Mouse (Mus musculus): Measurements from ENCODE around the gene Sp3. TPM values are rescaled to one million over a fixed set of nuclear protein-coding genes. Genes with fewer than 3 reads are reported as not detected.
A peak's percentile ranks its signal among the peaks of the same experiment; 100 is the strongest.
"Not testable (repeated sequence)": the region's sequence is repeated elsewhere in the genome, so short reads cannot be mapped to it uniquely, and the experiment has no call there.

The Sp3 gene
- polyA plus RNA-seq, 1 experiment = 8.8 TPM

DNA sequence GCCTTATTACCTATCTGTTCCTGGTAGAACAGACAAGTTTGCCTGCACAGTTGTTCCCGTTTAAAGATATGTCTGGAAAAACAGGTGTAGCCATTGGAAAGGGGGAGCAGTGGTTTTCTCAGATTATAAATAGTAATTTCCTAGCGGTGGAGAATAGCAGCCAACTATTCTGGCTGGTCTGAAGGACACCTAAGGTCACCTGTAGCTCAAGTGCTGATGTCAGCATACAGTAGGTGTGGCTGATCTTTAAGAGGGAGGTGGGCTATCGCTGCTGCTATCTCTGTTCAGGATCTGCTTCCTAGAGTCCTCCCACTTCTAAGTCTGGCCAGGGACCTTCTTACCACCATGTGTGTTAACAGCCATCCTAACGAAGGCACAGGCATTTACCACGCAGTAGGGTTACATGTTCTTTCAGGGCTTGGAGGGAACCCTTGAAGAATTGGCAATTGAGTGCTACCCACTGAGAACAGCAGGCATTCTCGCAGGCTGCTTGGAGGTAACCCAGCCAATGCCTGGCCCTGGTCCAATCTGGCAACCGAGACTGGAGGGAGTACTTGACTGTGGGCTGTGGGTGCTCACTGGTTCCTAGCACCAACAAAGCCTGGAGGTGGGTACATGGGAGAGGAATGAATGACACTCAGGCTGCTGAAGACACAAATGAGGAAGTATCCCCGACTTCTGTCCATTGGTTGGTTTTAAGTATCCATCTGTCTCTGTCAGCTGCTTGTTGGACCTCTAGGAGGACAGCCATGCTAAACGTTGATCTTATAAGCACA lies 39.3 kb upstream of the Sp3 start:
- Histone ChIP-seq H3K36me3 (ENCODE audit: control insufficient read depth, insufficient read depth) (no peaks in the 10 kb centered on the region), H3K79me3 (ENCODE audit: low read depth) (no peaks in the 10 kb centered on the region), H3K27me3 (ENCODE audit: control insufficient read depth, insufficient read depth, insufficient read length) (no peaks in the 10 kb centered on the region), H3K79me2 (ENCODE audit: control insufficient read depth, insufficient read depth) (no peaks in the 10 kb centered on the region), H3K4me3 (ENCODE audit: insufficient read depth, poor library complexity, severe bottlenecking) (no peak overlapping the region), H3ac (ENCODE audit: control insufficient read depth, insufficient read length, low read depth) (no peak overlapping the region)
- no peak for TF ChIP-seq USF1 (IDR thresholded peaks at IDR 0.05; ENCODE audit: low read depth)
- no peak for TF ChIP-seq MYOD1 (IDR thresholded peaks at IDR 0.05; ENCODE audit: control insufficient read depth, insufficient read length, low read depth)

DNA sequence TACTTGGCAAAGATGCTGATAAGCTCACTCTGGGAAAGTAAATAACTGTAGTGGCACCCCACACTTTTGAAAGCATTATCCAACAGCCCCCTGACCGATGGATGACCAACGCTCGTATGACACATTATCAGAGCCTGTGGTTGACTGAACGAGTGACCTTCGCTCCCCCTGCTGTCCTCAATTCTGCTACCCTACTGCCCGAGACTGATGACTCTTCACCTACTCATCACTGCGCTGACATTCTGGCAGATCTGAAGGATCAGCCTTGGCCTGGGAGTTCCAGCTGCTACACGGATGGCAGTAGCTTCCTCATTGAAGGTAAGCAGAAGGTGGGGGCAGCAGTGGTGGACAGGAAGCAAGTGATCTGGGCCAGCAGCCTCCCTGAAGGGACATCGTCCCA lies 33.8 kb upstream of the Sp3 start:
- TF ChIP-seq FOSL1 (IDR thresholded peaks at IDR 0.05; ENCODE audit: insufficient read depth, low read length, poor library complexity, severe bottlenecking) = peak; percentile 92
- TF ChIP-seq MYOD1 (IDR thresholded peaks at IDR 0.05; ENCODE audit: control insufficient read depth, insufficient read length, low read depth) = peak; percentile 56
- peak; percentile 68 for TF ChIP-seq MAX (IDR thresholded peaks at IDR 0.05)
- not testable (repeated sequence) for H3ac ChIP-seq (ENCODE audit: control insufficient read depth, insufficient read length, low read depth); H3K27me3 ChIP-seq (ENCODE audit: control insufficient read depth, insufficient read depth, insufficient read length); H3K79me3 ChIP-seq (ENCODE audit: low read depth); H3K36me3 ChIP-seq (ENCODE audit: control insufficient read depth, insufficient read depth); H3K4me3 ChIP-seq (ENCODE audit: insufficient read depth, poor library complexity, severe bottlenecking); H3K79me2 ChIP-seq (ENCODE audit: control insufficient read depth, insufficient read depth)

DNA sequence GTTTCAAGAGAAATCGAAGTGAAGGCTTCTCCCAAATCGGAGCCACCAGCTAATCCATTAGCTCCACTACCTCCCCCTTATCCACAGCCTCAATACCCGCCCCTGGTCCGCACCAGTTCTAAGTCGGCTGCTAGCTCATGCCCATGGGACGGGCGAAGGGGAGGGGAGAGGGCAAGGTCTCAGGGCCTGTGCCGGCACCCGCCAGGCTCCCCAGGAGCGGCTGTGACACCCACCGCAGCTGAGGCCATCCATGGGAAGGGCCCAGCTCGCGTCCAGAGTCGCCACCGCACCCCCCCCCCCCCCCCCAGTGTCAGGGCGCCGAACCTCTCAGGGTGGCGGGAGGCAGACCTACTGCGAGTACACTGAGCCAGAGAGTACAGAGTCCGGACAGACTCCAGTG lies 32.4 kb upstream of the Sp3 start:
- TF ChIP-seq MAX (IDR thresholded peaks at IDR 0.05) (no peak), MYOG (IDR thresholded peaks at IDR 0.05; ENCODE audit: control insufficient read depth, extremely low read depth, insufficient read length) (no peak), FOSL1 (IDR thresholded peaks at IDR 0.05; ENCODE audit: insufficient read depth, low read length, poor library complexity, severe bottlenecking) (no peak), CTCF (IDR thresholded peaks at IDR 0.05; ENCODE audit: control insufficient read depth, insufficient read depth, insufficient read length) (no peak), USF1 (IDR thresholded peaks at IDR 0.05; ENCODE audit: low read depth) (no peak)
- no peak overlapping the region for H3ac ChIP-seq (ENCODE audit: control insufficient read depth, insufficient read length, low read depth)
- no peaks in the 10 kb centered on the region for H3K36me3 ChIP-seq (ENCODE audit: control insufficient read depth, insufficient read depth)
- no peak overlapping the region for H3K4me3 ChIP-seq (ENCODE audit: insufficient read depth, poor library complexity, severe bottlenecking)
- H3K27me3 ChIP-seq (ENCODE audit: control insufficient read depth, insufficient read depth, insufficient read length) = no peaks in the 10 kb centered on the region
- H3K79me3 ChIP-seq (ENCODE audit: low read depth) = no peaks in the 10 kb centered on the region
- no peaks in the 10 kb centered on the region for H3K79me2 ChIP-seq (ENCODE audit: control insufficient read depth, insufficient read depth)

- Histone ChIP-seq H3K79me2 (ENCODE audit: control insufficient read depth, insufficient read depth) (no peaks in the 10 kb centered on the region), H3ac (ENCODE audit: control insufficient read depth, insufficient read length, low read depth) (no peak overlapping the region), H3K36me3 (ENCODE audit: control insufficient read depth, insufficient read depth) (no peaks in the 10 kb centered on the region), H3K27me3 (ENCODE audit: control insufficient read depth, insufficient read depth, insufficient read length) (no peaks in the 10 kb centered on the region), H3K4me3 (ENCODE audit: insufficient read depth, poor library complexity, severe bottlenecking) (no peak overlapping the region), H3K79me3 (ENCODE audit: low read depth) (no peaks in the 10 kb centered on the region)
- no peak for TF ChIP-seq USF1 (IDR thresholded peaks at IDR 0.05; ENCODE audit: low read depth)
- no peak for TF ChIP-seq MYOG (IDR thresholded peaks at IDR 0.05; ENCODE audit: control insufficient read depth, extremely low read depth, insufficient read length)
- TF ChIP-seq MAX (IDR thresholded peaks at IDR 0.05) = no peak
- TF ChIP-seq CTCF (IDR thresholded peaks at IDR 0.05; ENCODE audit: control insufficient read depth, insufficient read depth, insufficient read length) = no peak
- TF ChIP-seq MYOD1 (IDR thresholded peaks at IDR 0.05; ENCODE audit: control insufficient read depth, insufficient read length, low read depth) = no peak
- no peak for TF ChIP-seq FOSL1 (IDR thresholded peaks at IDR 0.05; ENCODE audit: insufficient read depth, low read length, poor library complexity, severe bottlenecking)
- no peak for TF ChIP-seq CEBPB (IDR thresholded peaks at IDR 0.05; ENCODE audit: low read depth)
Observed at GRCm38 (mm10) chr2:73007472-73007871, 27.2 kb upstream of the Sp3 start.

DNA sequence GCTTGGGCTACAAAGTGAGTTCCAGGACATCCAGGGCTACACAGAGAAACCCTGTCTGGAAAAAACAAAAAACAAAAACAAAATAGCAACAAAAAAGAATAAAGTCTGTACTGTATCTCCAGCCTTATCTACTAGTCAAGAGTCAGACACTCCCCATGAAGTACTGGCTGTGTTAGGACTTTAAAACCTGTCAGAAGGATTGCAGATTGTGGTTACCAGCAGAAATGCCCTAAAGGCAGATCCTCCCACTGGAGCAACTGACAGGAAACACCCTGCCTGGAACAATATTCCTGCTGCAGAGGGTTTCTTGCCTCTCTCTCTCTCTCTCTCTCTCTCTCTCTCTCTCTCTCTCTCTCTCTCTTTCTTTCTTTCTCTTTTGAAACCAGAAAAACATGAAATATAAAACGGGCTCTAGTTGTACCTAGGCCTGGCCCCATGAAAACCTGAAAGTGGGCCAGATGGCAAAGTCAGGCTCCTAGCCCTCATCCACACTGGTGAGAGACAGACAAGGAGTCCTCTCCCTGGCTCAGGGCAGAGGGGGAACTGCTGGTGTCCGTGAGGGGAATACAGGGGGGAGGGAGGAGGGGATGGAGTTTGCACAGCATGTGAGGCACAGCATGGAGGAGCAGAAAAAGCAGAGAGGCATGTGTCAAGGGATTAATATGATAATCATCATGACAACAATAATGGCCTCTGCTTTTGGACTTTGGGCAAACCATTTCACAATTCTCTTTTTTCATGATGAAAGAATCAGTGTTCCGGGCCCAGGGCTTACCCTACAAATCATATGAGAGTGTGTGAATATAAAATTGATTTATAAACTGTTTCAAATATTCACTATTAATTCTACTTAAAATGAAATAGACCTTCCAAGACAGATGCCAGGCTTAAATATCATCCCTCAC lies 25.6 kb upstream of the Sp3 start:
- Histone ChIP-seq H3K79me2 (ENCODE audit: control insufficient read depth, insufficient read depth) (no peaks in the 10 kb centered on the region), H3K4me3 (ENCODE audit: insufficient read depth, poor library complexity, severe bottlenecking) (no peak overlapping the region), H3K27me3 (ENCODE audit: control insufficient read depth, insufficient read depth, insufficient read length) (no peaks in the 10 kb centered on the region), H3K79me3 (ENCODE audit: low read depth) (no peaks in the 10 kb centered on the region), H3K36me3 (ENCODE audit: control insufficient read depth, insufficient read depth) (no peaks in the 10 kb centered on the region), H3ac (ENCODE audit: control insufficient read depth, insufficient read length, low read depth) (no peak overlapping the region)
- no peak for TF ChIP-seq MYOG (IDR thresholded peaks at IDR 0.05; ENCODE audit: control insufficient read depth, extremely low read depth, insufficient read length)
- TF ChIP-seq MYOD1 (IDR thresholded peaks at IDR 0.05; ENCODE audit: control insufficient read depth, insufficient read length, low read depth) = no peak
- no peak for TF ChIP-seq CTCF (IDR thresholded peaks at IDR 0.05; ENCODE audit: control insufficient read depth, insufficient read depth, insufficient read length)
- TF ChIP-seq FOSL1 (IDR thresholded peaks at IDR 0.05; ENCODE audit: insufficient read depth, low read length, poor library complexity, severe bottlenecking) = no peak
- TF ChIP-seq CEBPB (IDR thresholded peaks at IDR 0.05; ENCODE audit: low read depth) = no peak
- TF ChIP-seq USF1 (IDR thresholded peaks at IDR 0.05; ENCODE audit: low read depth) = no peak
- TF ChIP-seq MAX (IDR thresholded peaks at IDR 0.05) = no peak

Measured in C2C12 (cell line).